Mouse (Mus musculus) ES-Bruce4 (cell line): ENCODE measurements around the gene Cacna1e. TPM values are rescaled to one million over a fixed set of nuclear protein-coding genes. Genes with fewer than 3 reads are reported as not detected.

Experiments used
- H3K27ac ChIP-seq: 2 replicates; pipeline ENCODE4 v1.5.1; 2012; ENCODE audit warnings: low read length, inconsistent platforms; ENCODE audit not compliant: insufficient read depth
- H3K27me3 ChIP-seq: 2 replicates; pipeline ENCODE4 v1.6.1; 2012; ENCODE audit warnings: mild to moderate bottlenecking, low read length, inconsistent platforms; ENCODE audit not compliant: control insufficient read depth, poor library complexity, insufficient read depth, severe bottlenecking
- H3K36me3 ChIP-seq: 2 replicates; pipeline ENCODE4 v1.6.1; 2012; ENCODE audit warnings: inconsistent platforms, mild to moderate bottlenecking, low read length, moderate library complexity; ENCODE audit not compliant: control insufficient read depth, poor library complexity, insufficient read depth, severe bottlenecking
- H3K4me1 ChIP-seq: one replicate; pipeline ENCODE4 v1.8.1; 2011; ENCODE audit warnings: low read length; ENCODE audit not compliant: control insufficient read depth, insufficient read depth
- H3K4me3 ChIP-seq: 2 replicates; pipeline ENCODE4 v1.5.1; 2011; ENCODE audit warnings: low read depth, mild to moderate bottlenecking, low read length
- H3K9ac ChIP-seq: 2 replicates; pipeline ENCODE4 v1.6.1; 2012; ENCODE audit warnings: low read depth, mild to moderate bottlenecking, inconsistent platforms; ENCODE audit not compliant: poor library complexity, severe bottlenecking
- H3K9me3 ChIP-seq: replicated peaks from 2 replicates; pipeline ENCODE4 v1.6.1; 2012; ENCODE audit warnings: mild to moderate bottlenecking, low read length, inconsistent platforms; ENCODE audit not compliant: control insufficient read depth, poor library complexity, insufficient read depth, severe bottlenecking
- CTCF ChIP-seq: IDR thresholded peaks from one replicate; pipeline ENCODE4 v1.8.1; 2011; ENCODE audit warnings: low read depth, low read length
- EP300 ChIP-seq: IDR thresholded peaks from 2 replicates; pipeline ENCODE4 v1.6.1; 2011; ENCODE audit warnings: low read depth, low read length; ENCODE audit not compliant: insufficient read depth
- POLR2A ChIP-seq: IDR thresholded peaks from one replicate; pipeline ENCODE4 v1.8.1; 2011; ENCODE audit warnings: low read length; ENCODE audit not compliant: insufficient read depth
- polyA plus RNA-seq: library from polyadenylated mRNA; stranded (reverse); fragments of >200 nt; gene quantifications from 2 replicates; pipeline ENCODE4 v1.2.4, GENCODE M21; 2011; ENCODE audit warnings: low read depth; ENCODE audit not compliant: missing spikeins, insufficient read depth, insufficient read length

Cacna1e gene
- polyA plus RNA-seq, 1 experiment, result 0.10 TPM

GRCm38 (mm10) chr1:154843427-154843826, 40.9 kb downstream of the Cacna1e start:
- Histone ChIP-seq H3K27me3 (no peaks in the 10 kb centered on the region), H3K4me1 (no peaks in the 10 kb centered on the region), H3K9me3 (no peaks in the 10 kb centered on the region), H3K36me3 (no peaks in the 10 kb centered on the region), H3K4me3 (no peak overlapping the region), H3K9ac (no peak overlapping the region), H3K27ac (no peak overlapping the region)
- TF ChIP-seq EP300 (no peak), POLR2A (no peak), CTCF (no peak)

DNA sequence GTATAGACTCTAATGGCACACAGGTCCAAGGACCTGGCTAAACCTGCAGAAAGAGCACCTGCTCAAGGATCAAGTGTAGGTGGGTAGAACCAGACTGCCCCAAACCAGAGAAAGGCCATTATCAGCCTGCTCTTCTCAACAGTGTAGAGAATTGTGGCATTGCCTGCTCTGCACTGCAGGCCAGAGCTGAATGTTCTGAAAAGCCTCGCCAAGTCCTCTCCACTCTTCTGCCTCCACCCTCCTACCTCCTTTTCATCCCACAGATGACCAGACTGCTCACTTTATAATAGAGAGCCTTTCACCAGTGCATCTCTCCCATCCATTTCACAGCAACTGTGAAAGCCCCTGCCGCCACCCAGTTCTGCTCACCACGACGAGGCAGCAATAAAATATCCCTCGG, 42.0 kb downstream of the Cacna1e start:
- Histone ChIP-seq H3K9me3 (no peaks in the 10 kb centered on the region), H3K27me3 (no peaks in the 10 kb centered on the region), H3K9ac (no peak overlapping the region), H3K36me3 (no peaks in the 10 kb centered on the region), H3K4me1 (no peaks in the 10 kb centered on the region), H3K27ac (no peak overlapping the region), H3K4me3 (no peak overlapping the region)
- TF ChIP-seq CTCF, result no peak
- TF ChIP-seq POLR2A, result no peak
- no peak for TF ChIP-seq EP300

DNA sequence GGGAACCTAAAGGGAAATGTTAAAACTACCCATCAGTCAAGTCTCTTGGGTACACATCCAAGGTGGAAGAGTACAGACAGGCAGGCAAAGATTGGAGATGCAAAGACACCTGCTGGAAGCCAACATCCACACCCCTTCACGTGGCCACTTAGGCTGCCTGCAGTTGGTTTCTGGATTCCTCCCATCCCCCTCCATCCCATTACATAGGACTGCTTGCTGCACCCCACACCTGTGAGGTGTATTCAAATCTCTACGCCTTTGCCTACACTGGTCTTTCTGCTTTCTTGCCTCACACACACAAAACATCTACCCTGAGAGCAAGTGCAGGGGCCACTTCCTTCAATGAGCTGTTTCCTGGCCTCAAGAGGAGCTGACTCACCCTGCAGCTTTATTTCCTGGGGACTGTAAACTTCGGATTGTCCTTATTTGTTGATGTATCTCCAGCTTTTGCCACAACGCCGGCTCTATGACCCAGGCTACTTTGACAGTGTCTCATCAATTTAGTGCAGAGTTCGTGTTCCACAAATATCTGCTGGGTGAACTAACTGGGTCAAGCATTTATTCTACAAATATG, 43.2 kb downstream of the Cacna1e start:
- Histone ChIP-seq H3K9ac (no peak overlapping the region), H3K9me3 (no peaks in the 10 kb centered on the region), H3K27me3 (no peaks in the 10 kb centered on the region), H3K4me3 (no peak overlapping the region), H3K36me3 (no peaks in the 10 kb centered on the region), H3K27ac (no peak overlapping the region), H3K4me1 (no peaks in the 10 kb centered on the region)
- TF ChIP-seq CTCF (no peak), POLR2A (no peak), EP300 (no peak)

DNA sequence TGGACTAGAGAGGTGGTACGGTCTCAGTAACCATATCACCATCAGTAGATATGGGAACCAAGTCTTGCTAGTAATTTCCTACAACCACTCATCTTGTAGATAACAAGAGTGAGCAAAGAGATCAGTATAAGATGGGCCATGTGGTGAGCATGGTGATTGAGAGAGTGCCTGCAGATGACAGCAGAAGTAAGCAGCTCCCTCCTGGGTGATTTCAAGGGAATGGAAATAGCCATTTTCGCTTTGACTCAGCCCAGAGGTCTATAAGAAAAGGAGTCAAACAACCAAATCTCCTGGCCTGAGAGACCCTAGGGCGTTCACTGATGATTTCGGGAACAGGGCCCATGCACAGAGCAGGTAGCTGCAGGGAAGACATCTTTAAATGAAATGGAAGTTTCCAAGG, 45.0 kb downstream of the Cacna1e start:
- Histone ChIP-seq H3K27me3 (no peaks in the 10 kb centered on the region), H3K4me1 (no peaks in the 10 kb centered on the region), H3K27ac (no peak overlapping the region), H3K36me3 (no peaks in the 10 kb centered on the region), H3K9ac (no peak overlapping the region), H3K9me3 (no peaks in the 10 kb centered on the region), H3K4me3 (no peak overlapping the region)
- TF ChIP-seq POLR2A (no peak), CTCF (no peak), EP300 (no peak)

DNA sequence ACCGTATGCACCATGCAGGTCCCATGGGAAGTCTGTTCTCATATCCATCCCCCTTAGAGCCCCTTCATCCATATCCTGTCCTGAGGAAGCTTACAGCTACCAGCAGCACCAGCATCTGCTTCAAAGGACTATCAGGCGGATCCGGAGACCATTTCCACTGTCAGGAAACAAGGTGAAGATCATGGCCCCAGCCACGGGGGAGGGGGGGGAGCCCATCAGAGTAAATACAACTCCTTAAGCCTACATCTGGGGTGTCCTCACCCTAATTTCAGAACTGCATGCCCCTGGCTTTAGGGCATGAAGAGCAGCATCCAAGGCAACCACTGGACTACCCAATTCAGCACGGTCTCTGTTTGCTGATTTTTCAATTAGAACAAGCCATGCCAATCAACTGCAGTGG, 47.8 kb downstream of the Cacna1e start:
- no peak for TF ChIP-seq EP300
- no peak for TF ChIP-seq CTCF
- TF ChIP-seq POLR2A, result no peak

DNA sequence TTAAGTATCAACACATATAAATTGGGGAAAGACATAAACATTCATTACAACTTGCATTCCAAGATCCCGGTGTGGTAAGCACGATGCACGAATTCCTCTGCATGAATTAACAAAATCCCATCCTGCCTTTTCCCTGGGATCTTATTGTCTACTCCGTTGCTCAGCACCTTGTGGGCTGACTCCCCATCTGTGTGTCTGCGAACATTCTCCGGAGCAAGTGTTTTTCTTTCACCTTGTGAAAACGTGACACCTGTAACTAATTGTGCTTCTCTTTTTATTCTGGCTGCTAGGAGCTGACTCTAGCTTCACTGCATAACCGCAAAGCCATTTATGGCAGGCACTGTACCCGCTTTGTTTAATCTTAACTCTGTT, 52.1 kb downstream of the Cacna1e start:
- H3K4me1 ChIP-seq, result no peaks in the 10 kb centered on the region
- no peak overlapping the region for H3K9ac ChIP-seq
- H3K27me3 ChIP-seq, result no peaks in the 10 kb centered on the region
- H3K36me3 ChIP-seq, result no peaks in the 10 kb centered on the region
- no peak overlapping the region for H3K4me3 ChIP-seq
- no peak overlapping the region for H3K27ac ChIP-seq
- TF ChIP-seq EP300 (no peak), POLR2A (no peak), CTCF (no peak)
- H3K9me3 ChIP-seq, result no peaks in the 10 kb centered on the region

More for the DNA sequence above, 47.8 kb downstream of the Cacna1e start:
- H3K27me3 ChIP-seq, result no peaks in the 10 kb centered on the region
- H3K27ac ChIP-seq, result no peak overlapping the region
- no peaks in the 10 kb centered on the region for H3K36me3 ChIP-seq
- H3K9me3 ChIP-seq, result no peaks in the 10 kb centered on the region
- H3K4me3 ChIP-seq, result no peak overlapping the region
- no peaks in the 10 kb centered on the region for H3K4me1 ChIP-seq
- H3K9ac ChIP-seq, result no peak overlapping the region
